Mouse (Mus musculus) gastrocnemius, postnatal 36 days (tissue): ENCODE data around the gene Bnip1. TPM values are rescaled to one million over a fixed set of nuclear protein-coding genes. Genes with fewer than 3 reads are reported as not detected.

Experiments used
- DNase-seq, 2 experiments: peaks; one replicate each; pipeline ENCODE4 v3.0.0; 2022
- intact Hi-C: fragments of 180-260 bp; cut with DNase I; formaldehyde crosslinking; loops from one replicate; pipeline ENCODE4 v1.15.1; 2025
- total RNA-seq, 2 experiments: library from RNA; stranded (reverse); gene quantifications; 2 replicates each; pipeline ENCODE4 v1.2.3; 2021

Gene Bnip1
- total RNA-seq, 2 experiments from 2014 or later = 19.4 to 26.0 TPM

GRCm38 (mm10) chr17:26838191-26838910, 57.5 kb downstream of the Bnip1 start:
- DNase-seq = no peak
- intact Hi-C loops = no loop called here

- intact Hi-C loops = no loop called here
- DNase-seq = no peak
Measured at GRCm38 (mm10) chr17:26838911-26839717, 58.2 kb downstream of the Bnip1 start.

GRCm38 (mm10) chr17:26839718-26840438, 59.0 kb downstream of the Bnip1 start:
- no peak for DNase-seq
- intact Hi-C loops = no loop called here

GRCm38 (mm10) chr17:26840439-26840780, 59.5 kb downstream of the Bnip1 start:
- no peak for DNase-seq
- intact Hi-C loops = no loop called here

DNA sequence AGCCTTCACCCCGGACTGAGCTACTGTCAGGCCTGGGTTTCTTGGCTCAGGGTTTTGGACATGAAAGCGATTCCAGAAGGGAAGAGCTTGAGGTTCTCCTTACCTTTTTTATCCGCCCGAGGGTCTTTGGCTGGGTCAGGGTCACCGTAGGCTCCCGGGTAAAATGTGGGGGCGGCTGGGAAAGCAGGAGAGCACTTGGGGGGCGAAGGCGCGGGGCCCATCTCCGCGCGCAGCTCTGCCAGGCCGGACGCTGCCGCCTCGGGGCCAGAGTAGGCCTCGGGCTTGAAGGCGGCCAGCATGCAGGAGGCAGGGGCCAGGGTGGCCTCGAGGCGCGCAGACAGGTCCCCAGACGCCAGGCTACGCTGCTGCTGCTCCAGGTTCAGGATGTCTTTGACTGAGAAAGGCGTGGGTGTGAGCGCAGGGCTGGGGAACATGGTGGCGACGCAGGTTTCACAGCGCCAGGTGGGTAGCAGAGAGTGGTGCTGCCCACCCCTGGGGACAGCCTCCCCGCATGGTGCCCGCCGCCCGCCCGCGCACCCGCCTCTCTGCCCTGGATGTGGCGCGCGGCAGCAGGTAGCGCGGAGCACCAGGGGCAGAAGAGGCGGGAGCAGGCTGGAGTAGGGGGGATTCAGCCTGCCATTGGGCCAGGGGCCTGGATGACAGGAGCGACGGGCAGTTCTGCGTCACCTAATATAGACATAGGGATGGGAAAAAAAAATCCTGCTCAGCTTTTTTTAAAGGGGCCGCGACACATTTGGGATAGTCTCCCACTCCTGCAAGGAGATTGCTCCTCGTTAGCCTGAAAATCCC, 60.3 kb downstream of the Bnip1 start:
- intact Hi-C loops = no loop called here
- no peak for DNase-seq

DNA sequence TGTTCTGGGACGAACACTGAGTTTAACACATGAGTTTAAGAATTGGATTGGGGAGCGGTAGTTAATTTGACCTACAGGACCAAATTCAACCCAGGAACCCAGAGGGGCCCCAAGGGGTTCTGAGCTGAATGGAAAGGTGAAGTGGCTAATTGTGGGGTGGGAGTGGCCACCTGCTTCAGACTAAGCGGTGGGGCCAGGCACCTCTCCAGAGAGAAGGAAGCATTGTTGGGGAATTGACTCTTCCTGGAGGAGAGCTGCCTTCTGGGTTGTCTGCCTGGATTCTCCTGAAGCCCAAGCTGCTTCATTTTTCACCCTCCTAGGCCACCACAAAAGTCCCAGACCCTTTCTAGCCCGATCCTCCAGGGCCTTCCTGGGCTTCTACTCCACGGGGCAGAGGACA, 61.1 kb downstream of the Bnip1 start:
- intact Hi-C loops = no loop called here
- DNase-seq = no peak

Other genes starting within 250 kb of the Bnip1 start
- 10 to 100 TPM; 47.2 to 51.5 TPM for gene Ergic1, start 219.6 kb upstream of the Bnip1 start, total RNA-seq
- 100 to 1,000 TPM in 1 of 2 experiments, 10 to 100 TPM in 1; 74.6 to 112 TPM for gene Dusp1, start 218.9 kb upstream of the Bnip1 start, total RNA-seq
- gene Atp6v0e, start 117.8 kb upstream of the Bnip1 start, total RNA-seq = 10 to 100 TPM; 32.7 to 34.6 TPM
- gene Crebrf, start 65.4 kb upstream of the Bnip1 start, total RNA-seq = 10 to 100 TPM; 20.9 to 34.0 TPM
- gene Nkx2-5, start 63.9 kb downstream of the Bnip1 start, total RNA-seq = not detected
- gene Kifc5b, start 136.0 kb downstream of the Bnip1 start, total RNA-seq = under 1 TPM; 0.49 to 0.64 TPM
- 1 to 10 TPM; 5.8 to 6.3 TPM for gene Phf1, start 152.0 kb downstream of the Bnip1 start, total RNA-seq
- 10 to 100 TPM; 82.8 to 91.1 TPM for gene Cuta, start 158.5 kb downstream of the Bnip1 start, total RNA-seq
- gene Syngap1, start 160.2 kb downstream of the Bnip1 start, total RNA-seq = 1 to 10 TPM; 3.4 to 3.5 TPM
- under 1 TPM in 1 of 2 experiments, not detected in 1; 0.94 TPM for gene Zbtb9, start 192.1 kb downstream of the Bnip1 start, total RNA-seq
- 10 to 100 TPM; 20.9 to 21.4 TPM for gene Bak1, start 247.9 kb downstream of the Bnip1 start, total RNA-seq